ENCODE assay signal across 8 mouse cellular contexts in the genomic region with DNA sequence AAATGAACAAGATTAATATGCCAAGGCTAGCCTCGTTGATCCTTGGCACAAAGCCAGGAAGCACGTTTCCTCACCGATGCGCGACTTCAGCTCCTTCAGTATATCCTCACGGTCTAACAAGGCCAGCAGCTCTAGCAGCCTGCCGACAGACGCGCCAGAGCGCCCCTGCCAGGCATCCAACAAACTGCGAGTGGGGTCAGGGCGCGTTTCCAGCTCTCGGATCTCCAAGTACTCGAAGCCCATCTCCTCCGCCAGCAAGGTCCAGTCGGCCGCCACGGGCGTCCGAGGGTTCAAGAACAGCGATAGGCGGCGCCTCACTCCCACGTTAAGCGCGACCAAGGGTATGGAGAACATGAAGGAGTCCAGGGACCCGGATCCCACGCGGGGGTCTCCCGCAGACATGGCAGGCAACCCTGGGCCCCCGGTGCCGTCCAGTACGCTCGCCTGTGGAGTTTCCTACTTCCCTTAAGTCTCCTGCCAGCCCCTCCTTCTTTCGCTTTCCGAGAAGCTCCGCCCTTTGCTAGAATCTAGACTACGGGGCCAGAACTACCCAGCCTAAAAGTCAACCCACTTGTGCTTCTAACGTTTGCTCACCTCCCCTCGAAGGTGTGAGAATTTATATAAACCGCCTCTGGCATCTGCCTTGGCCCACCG. TPM values are rescaled to one million over a fixed set of nuclear protein-coding genes. Genes with fewer than 3 reads are reported as not detected.
A peak's percentile ranks its signal among the peaks of the same experiment; 100 is the strongest.
DNase-seq lines count a peak whose midpoint lies in the region; ATAC-seq lines count a peak whose summit lies in the region.

A gene (plus strand): TSS at position 119 of the 654 bp plus-strand sequence.

- no peak for ATAC-seq in hindbrain, embryonic 13.5 days (ENCODE audit: low FRiP score)

- H3K9me3 ChIP-seq in hindbrain, embryonic 13.5 days, result no peaks in the 10 kb centered on the region

- peak within 1 kb of the TSS; percentile 66 for H3K9ac ChIP-seq in hindbrain, embryonic 13.5 days

- peaks cover 16% of the 10 kb centered on the region for H3K36me3 ChIP-seq in hindbrain, embryonic 13.5 days

- peak within 1 kb of the TSS; percentile 90 for H3K27ac ChIP-seq in hindbrain, embryonic 13.5 days

- H3K27me3 ChIP-seq in hindbrain, embryonic 13.5 days, result peaks cover 30% of the 10 kb centered on the region

- H3K4me3 ChIP-seq in hindbrain, embryonic 13.5 days, result peak within 1 kb of the TSS; percentile 77

- peak; percentile 71 for DNase-seq in R1 (ENCODE audit: low read depth, low spot score)
- DNase-seq in cerebellum, adult 9-11 months, result peak; percentile 80
- peak; percentile 44 to 50 for DNase-seq in frontal cortex, postnatal 36 days (ENCODE audit: low spot score in 2 of 2)
- peak; percentile 42 to 56 for DNase-seq in layer of hippocampus, postnatal 36 days
- DNase-seq in lung, postnatal 4 days, result peak; percentile 84 to 85
- DNase-seq in right cerebral cortex, adult 18-20 months, result peak; percentile 39
- peak; percentile 66 for DNase-seq in urinary bladder, postnatal 25 days (ENCODE audit: low spot score)

- 1% methylated on average over 43 of the region's 43 CpGs for WGBS in hindbrain, embryonic 13.5 days

- peaks cover 40% of the 10 kb centered on the region for H3K4me1 ChIP-seq in hindbrain, embryonic 13.5 days (replicated peaks)

- peak within 1 kb of the TSS; percentile 77 for H3K4me2 ChIP-seq in hindbrain, embryonic 13.5 days

RNA-seq across cellular contexts. Expression of the gene that starts here (rescaled TPM):
- 106 and 110 TPM in 2 replicates for polyA plus RNA-seq in hindbrain, embryonic 13.5 days (2015; fragmentation: Nextera tagmentation; extraction: Ambion mirVana)
- total RNA-seq in layer of hippocampus, postnatal 36 days (2021), result 10 to 100 TPM; 68.1 to 76.4 TPM
